9 mouse cellular contexts compared by ENCODE assay signal in the genomic region with DNA sequence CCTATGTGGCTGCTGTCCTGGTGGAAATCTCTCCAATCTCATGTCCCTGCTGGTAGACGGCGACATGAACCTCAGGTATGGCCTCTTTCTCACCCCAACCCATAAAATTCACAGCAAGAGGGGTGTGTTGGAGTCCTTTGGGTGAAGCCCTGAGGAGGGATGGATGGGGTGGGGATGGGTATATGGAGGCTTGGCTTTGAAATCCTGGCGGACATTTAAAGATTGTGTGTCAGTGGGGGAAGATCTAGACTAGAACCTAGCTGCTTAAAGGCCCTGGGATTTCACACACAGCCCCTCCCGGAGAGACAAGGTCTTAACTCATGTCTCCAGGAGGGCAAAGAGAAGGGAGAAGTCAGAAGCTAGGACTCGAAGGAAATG. TPM values are rescaled to one million over a fixed set of nuclear protein-coding genes. Genes with fewer than 3 reads are reported as not detected.
DNase-seq lines count a peak whose midpoint lies in the region; ATAC-seq lines count a peak whose summit lies in the region.
"Had no signal": no experiment of that assay in that cellular context is flagged by ENCODE, and none has a peak within 500 bp of the region (broad histone marks: within the 10 kb centered on the region; RNA-seq: fewer than 3 reads in every experiment).

No protein-coding gene starts in this region.

- intact Hi-C loops in left cerebral cortex, postnatal 14 days (cut with DNase I): loop anchor here (5.0 kb wide), 1 partner anchor 420 kb away; a partner anchor contains a TSS

- peaks cover 35% of the 10 kb centered on the region for H3K27me3 ChIP-seq in liver, embryonic 11.5 days (replicated peaks; ENCODE audit: control insufficient read depth, insufficient read depth, low read length)
- peaks cover 67% of the 10 kb centered on the region for H3K27me3 ChIP-seq in liver, embryonic 12.5 days (replicated peaks)
- peaks cover 40% of the 10 kb centered on the region for H3K27me3 ChIP-seq in forebrain, embryonic 12.5 days
- peaks cover 31% of the 10 kb centered on the region for H3K27me3 ChIP-seq in intestine, embryonic 14.5 days (replicated peaks; ENCODE audit: control insufficient read depth, insufficient read depth, low read length)
- H3K27me3 ChIP-seq in neural tube, embryonic 12.5 days (replicated peaks): peaks cover 19% of the 10 kb centered on the region

- H3K9me3 ChIP-seq in liver, embryonic 11.5 days (ENCODE audit: control insufficient read depth, low read length): no peaks in the 10 kb centered on the region
- H3K9me3 ChIP-seq in liver, embryonic 12.5 days (replicated peaks): no peaks in the 10 kb centered on the region
- H3K9me3 ChIP-seq in forebrain, embryonic 12.5 days: no peaks in the 10 kb centered on the region
- H3K9me3 ChIP-seq in intestine, embryonic 14.5 days (ENCODE audit: control insufficient read depth, low read length): no peaks in the 10 kb centered on the region
- H3K9me3 ChIP-seq in neural tube, embryonic 12.5 days: no peaks in the 10 kb centered on the region

- no peak for DNase-seq in liver, embryonic 11.5 days (ENCODE audit: low spot score)
- DNase-seq in intestine, embryonic 14.5 days (ENCODE audit: low spot score): no peak
- no peak for DNase-seq in cerebellum, adult 8-10 months
- no peak for DNase-seq in left cerebral cortex, postnatal 14 days (ENCODE audit: low spot score in 2 of 2)
- DNase-seq in B cell, adult 2 months: no peak

- no peak for ATAC-seq in liver, embryonic 11.5 days (replicated peaks; ENCODE audit: low FRiP score)
- ATAC-seq in liver, embryonic 12.5 days: no peak
- no peak; the same call in 1 of the 2 replicates for ATAC-seq in forebrain, embryonic 12.5 days (ENCODE audit: low FRiP score)
- no peak for ATAC-seq in intestine, embryonic 14.5 days (replicated peaks; ENCODE audit: low FRiP score, low TSS enrichment, low read depth)
- no peak for ATAC-seq in neural tube, embryonic 12.5 days (ENCODE audit: low FRiP score, low read depth)

- no peak overlapping the region for H3K9ac ChIP-seq in liver, embryonic 11.5 days (ENCODE audit: low read depth, low read length)
- H3K9ac ChIP-seq in liver, embryonic 12.5 days: no peak overlapping the region
- peak overlapping the region; percentile 51; the same call in 1 of the 2 replicates for H3K9ac ChIP-seq in forebrain, embryonic 12.5 days
- H3K9ac ChIP-seq in intestine, embryonic 14.5 days (ENCODE audit: low read length): no peak overlapping the region
- peak overlapping the region; percentile 64; the same call in 1 of the 2 replicates for H3K9ac ChIP-seq in neural tube, embryonic 12.5 days

- WGBS in liver, embryonic 11.5 days: 39% methylated on average over 5 of the region's 5 CpGs
- WGBS in liver, embryonic 12.5 days (ENCODE audit: insufficient replicate concordance): 34% methylated on average over 5 of the region's 5 CpGs
- 55% methylated on average over 5 of the region's 5 CpGs for WGBS in forebrain, embryonic 12.5 days
- 47% methylated on average over 5 of the region's 5 CpGs for WGBS in intestine, embryonic 14.5 days
- 40% methylated on average over 5 of the region's 5 CpGs for WGBS in neural tube, embryonic 12.5 days

- no peak overlapping the region for H3K4me2 ChIP-seq in liver, embryonic 11.5 days
- no peak overlapping the region for H3K4me2 ChIP-seq in liver, embryonic 12.5 days
- peak overlapping the region; percentile 70 for H3K4me2 ChIP-seq in forebrain, embryonic 12.5 days
- no peak overlapping the region for H3K4me2 ChIP-seq in intestine, embryonic 14.5 days (ENCODE audit: low read length)
- H3K4me2 ChIP-seq in neural tube, embryonic 12.5 days (replicated peaks): peak overlapping the region; percentile 67

- H3K4me3 ChIP-seq in liver, embryonic 11.5 days (ENCODE audit: low read depth, low read length): peak overlapping the region; percentile 43; the same call in 1 of the 2 replicates
- H3K4me3 ChIP-seq in liver, embryonic 12.5 days: no peak overlapping the region
- peak overlapping the region; percentile 44 for H3K4me3 ChIP-seq in forebrain, embryonic 12.5 days (replicated peaks)
- H3K4me3 ChIP-seq in intestine, embryonic 14.5 days (ENCODE audit: low read depth, low read length): peak overlapping the region; percentile 36
- peak overlapping the region; percentile 42 for H3K4me3 ChIP-seq in neural tube, embryonic 12.5 days

- H3K27ac ChIP-seq in liver, embryonic 11.5 days (ENCODE audit: low read depth, low read length): no peak overlapping the region
- H3K27ac ChIP-seq in liver, embryonic 12.5 days: no peak overlapping the region
- no peak overlapping the region for H3K27ac ChIP-seq in forebrain, embryonic 12.5 days
- no peak overlapping the region for H3K27ac ChIP-seq in intestine, embryonic 14.5 days (ENCODE audit: low read depth)
- H3K27ac ChIP-seq in neural tube, embryonic 12.5 days: no peak overlapping the region

- H3K36me3 ChIP-seq in liver, embryonic 11.5 days (ENCODE audit: control insufficient read depth, insufficient read depth, low read length): no peaks in the 10 kb centered on the region
- no peaks in the 10 kb centered on the region for H3K36me3 ChIP-seq in liver, embryonic 12.5 days
- H3K36me3 ChIP-seq in forebrain, embryonic 12.5 days (replicated peaks): no peaks in the 10 kb centered on the region
- H3K36me3 ChIP-seq in intestine, embryonic 14.5 days (ENCODE audit: control insufficient read depth, insufficient read depth, low read length): no peaks in the 10 kb centered on the region
- no peaks in the 10 kb centered on the region for H3K36me3 ChIP-seq in neural tube, embryonic 12.5 days

- no peaks in the 10 kb centered on the region for H3K4me1 ChIP-seq in liver, embryonic 11.5 days (replicated peaks; ENCODE audit: control insufficient read depth, insufficient read depth, low read length)
- H3K4me1 ChIP-seq in liver, embryonic 12.5 days: 0 out of 2 replicates have a peak, but pooled peaks cover 9% of the 10 kb centered on the region
- peaks cover 7% of the 10 kb centered on the region; the same call in 1 of the 2 replicates for H3K4me1 ChIP-seq in forebrain, embryonic 12.5 days
- no peaks in the 10 kb centered on the region for H3K4me1 ChIP-seq in intestine, embryonic 14.5 days (replicated peaks; ENCODE audit: control insufficient read depth, insufficient read depth, low read length)
- H3K4me1 ChIP-seq in neural tube, embryonic 12.5 days: peaks cover 7% of the 10 kb centered on the region; the same call in 1 of the 2 replicates

RNA-seq across cellular contexts. Expression of a gene that starts 0.9 kb away (rescaled TPM):
- polyA plus RNA-seq in liver, embryonic 11.5 days (2014; fragmentation: Nextera tagmentation; extraction: Ambion mirVana): 0.37 and 0.62 TPM in 2 replicates
- 0.13 and 0.18 TPM in 2 replicates for polyA plus RNA-seq in liver, embryonic 12.5 days (2016; fragmentation: Nextera tagmentation; extraction: Ambion mirVana)
- polyA plus RNA-seq in forebrain, embryonic 12.5 days (2016; fragmentation: Nextera tagmentation; extraction: Ambion mirVana): 12.7 and 25.0 TPM in 2 replicates
- 15.4 and 18.7 TPM in 2 replicates for polyA plus RNA-seq in intestine, embryonic 14.5 days (2014; fragmentation: Nextera tagmentation; extraction: Ambion mirVana)
- 39.4 and 45.8 TPM in 2 replicates for polyA plus RNA-seq in neural tube, embryonic 12.5 days (2016; fragmentation: Nextera tagmentation; extraction: Ambion mirVana)
- 1 to 10 TPM; 1.1 to 2.9 TPM for total RNA-seq in left cerebral cortex, postnatal 14 days (2021)
- polyA plus RNA-seq: spleen, adult 2 months had no signal

RNA-seq across cellular contexts. Expression of a gene that starts 33.1 kb away (rescaled TPM):
- not detected in 2 replicates for polyA plus RNA-seq in liver, embryonic 11.5 days (2014; fragmentation: Nextera tagmentation; extraction: Ambion mirVana)
- polyA plus RNA-seq in liver, embryonic 12.5 days (2016; fragmentation: Nextera tagmentation; extraction: Ambion mirVana): not detected in 2 replicates
- not detected in 2 replicates for polyA plus RNA-seq in forebrain, embryonic 12.5 days (2016; fragmentation: Nextera tagmentation; extraction: Ambion mirVana)
- not detected in 2 replicates for polyA plus RNA-seq in intestine, embryonic 14.5 days (2014; fragmentation: Nextera tagmentation; extraction: Ambion mirVana)
- polyA plus RNA-seq in neural tube, embryonic 12.5 days (2016; fragmentation: Nextera tagmentation; extraction: Ambion mirVana): not detected in 2 replicates
- total RNA-seq in left cerebral cortex, postnatal 14 days (2021): not detected
- polyA plus RNA-seq: spleen, adult 2 months had no signal

Comparison
In these comparisons a context has a peak if more than half of its experiments do, and no peak if none do; other contexts are left out.
1. H3K4me2 ChIP-seq: peak in forebrain, embryonic 12.5 days (single experiment) and neural tube, embryonic 12.5 days (single experiment); none in liver, embryonic 11.5 days (single experiment), liver, embryonic 12.5 days (single experiment) and intestine, embryonic 14.5 days (single experiment).
2. H3K9ac ChIP-seq: peak in forebrain, embryonic 12.5 days (single experiment) and neural tube, embryonic 12.5 days (single experiment); none in liver, embryonic 11.5 days (single experiment), liver, embryonic 12.5 days (single experiment) and intestine, embryonic 14.5 days (single experiment).